Mouse (Mus musculus) liver, embryonic 13.5 days (tissue): ENCODE measurements around the gene H2-K1. TPM values are rescaled to one million over a fixed set of nuclear protein-coding genes. Genes with fewer than 3 reads are reported as not detected.

Source experiments
- ATAC-seq: fragments of 200-750 bp; cut with Nextera tagmentation; 2 replicates; pipeline ENCODE4 v1.8.0; 2017; ENCODE audit warnings: low read depth, mild to moderate bottlenecking, moderate number of reproducible peaks, moderate library complexity
- DNase-seq: peaks from one replicate; pipeline ENCODE4 v3.0.0; 2022
- H3K27ac ChIP-seq: fragments of 300-500 bp; sonication (generic); 2 replicates; pipeline ENCODE4 v1.5.1; 2015; ENCODE audit warnings: moderate library complexity, mild to moderate bottlenecking, inconsistent platforms
- H3K27me3 ChIP-seq: fragments of 300-500 bp; sonication (generic); 2 replicates; pipeline ENCODE4 v1.6.1; 2015; ENCODE audit warnings: mild to moderate bottlenecking, inconsistent platforms
- H3K36me3 ChIP-seq: fragments of 300-500 bp; sonication (generic); 2 replicates; pipeline ENCODE4 v1.6.1; 2015; ENCODE audit warnings: mild to moderate bottlenecking, inconsistent platforms
- H3K4me1 ChIP-seq: fragments of 300-500 bp; sonication (generic); replicated peaks from 2 replicates; pipeline ENCODE4 v1.6.1; 2015; ENCODE audit warnings: inconsistent platforms
- H3K4me2 ChIP-seq: fragments of 300-500 bp; sonication (generic); 2 replicates; pipeline ENCODE4 v1.6.1; 2015; ENCODE audit warnings: inconsistent platforms, mild to moderate bottlenecking, moderate library complexity
- H3K4me3 ChIP-seq: fragments of 300-500 bp; sonication (generic); replicated peaks from 2 replicates; pipeline ENCODE4 v1.5.1; 2015; ENCODE audit warnings: mild to moderate bottlenecking, inconsistent platforms
- H3K9ac ChIP-seq: fragments of 300-500 bp; sonication (generic); 2 replicates; pipeline ENCODE4 v1.6.1; 2015; ENCODE audit warnings: mild to moderate bottlenecking, inconsistent platforms
- H3K9me3 ChIP-seq: fragments of 300-500 bp; sonication (generic); replicated peaks from 2 replicates; pipeline ENCODE4 v1.6.1; 2016; ENCODE audit warnings: inconsistent platforms
- WGBS: fragments of 180-500 bp; shearing (Covaris S2); methylation state at CpG from one replicate; pipeline ENCODE4 v1.1.7; 2015; ENCODE audit not compliant: insufficient replicate concordance; 5-methylcytosine and 5-hydroxymethylcytosine counted together
- polyA plus RNA-seq: library from polyadenylated mRNA; unstranded; fragments of >200 nt; fragmentation: Nextera tagmentation; extraction: Ambion mirVana; gene quantifications from 2 replicates; pipeline ENCODE4 v1.2.1, GENCODE M21; 2015

The H2-K1 gene
- polyA plus RNA-seq, result 80.9 and 88.3 TPM in 2 replicates

GRCm38 (mm10) chr17:34000150-34000537 is at the start of gene H2-K1:
TSS of gene H2-K1 (minus strand) at chr17:34000347.
- H3K4me3 ChIP-seq, result peak within 1 kb of the TSS; percentile 69
- H3K27me3 ChIP-seq, result peaks cover 36% of the 10 kb centered on the region
- ATAC-seq (peak; percentile 84), DNase-seq (peak; percentile 65)
- H3K36me3 ChIP-seq, result no peaks in the 10 kb centered on the region
- peak within 1 kb of the TSS; percentile 58 for H3K27ac ChIP-seq
- WGBS, result 1% methylated on average over 29 of the region's 30 CpGs
- H3K4me2 ChIP-seq, result peak within 1 kb of the TSS; percentile 98
- no peaks in the 10 kb centered on the region for H3K9me3 ChIP-seq
- H3K4me1 ChIP-seq, result peaks cover 18% of the 10 kb centered on the region
- peak within 1 kb of the TSS; percentile 75 for H3K9ac ChIP-seq

GRCm38 (mm10) chr17:34047404-34048050 is 47.4 kb upstream of the H2-K1 start:
- Histone ChIP-seq H3K4me3 (no peak overlapping the region), H3K4me2 (no peak overlapping the region), H3K4me1 (no peaks in the 10 kb centered on the region), H3K9ac (no peak overlapping the region), H3K36me3 (no peaks in the 10 kb centered on the region), H3K9me3 (peaks cover 5% of the 10 kb centered on the region; the same call in 1 of the 2 replicates), H3K27me3 (peaks cover 5% of the 10 kb centered on the region; the same call in 1 of the 2 replicates), H3K27ac (no peak overlapping the region)
- 42% methylated on average over 5 of the region's 5 CpGs for WGBS
- ATAC-seq (no peak), DNase-seq (no peak)

GRCm38 (mm10) chr17:34045941-34046340 is 45.8 kb upstream of the H2-K1 start:
- no peak overlapping the region for H3K9ac ChIP-seq
- H3K4me3 ChIP-seq, result no peak overlapping the region
- 0 out of 2 replicates have a peak, but pooled peaks cover 5% of the 10 kb centered on the region for H3K4me1 ChIP-seq
- H3K4me2 ChIP-seq, result no peak overlapping the region
- peaks cover 19% of the 10 kb centered on the region for H3K27me3 ChIP-seq
- peaks cover 5% of the 10 kb centered on the region; the same call in 1 of the 2 replicates for H3K9me3 ChIP-seq
- DNase-seq (no peak), ATAC-seq (no peak)
- no peak overlapping the region for H3K27ac ChIP-seq
- no peaks in the 10 kb centered on the region for H3K36me3 ChIP-seq
- 65% methylated on average over 14 of the region's 14 CpGs for WGBS

- WGBS, result 34% methylated on average over 17 of the region's 17 CpGs
- peaks cover 43% of the 10 kb centered on the region for H3K27me3 ChIP-seq
Observed at GRCm38 (mm10) chr17:34039562-34040450, 39.7 kb upstream of the H2-K1 start.

GRCm38 (mm10) chr17:34038878-34039561 is 38.9 kb upstream of the H2-K1 start, which contains the start of gene Col11a2:
TSS of gene Col11a2 (plus strand) at chr17:34039437.
- Histone ChIP-seq H3K4me2 (peak within 1 kb of the TSS; percentile 42), H3K36me3 (peaks cover 38% of the 10 kb centered on the region), H3K4me3 (no peak within 1 kb of the TSS), H3K27ac (no peak within 1 kb of the TSS), H3K27me3 (peaks cover 43% of the 10 kb centered on the region), H3K9ac (0 out of 2 replicates have a peak within 1 kb of the TSS, but pooled peaks have one; percentile 4), H3K9me3 (no peaks in the 10 kb centered on the region), H3K4me1 (peaks cover 27% of the 10 kb centered on the region)
- DNase-seq (no peak), ATAC-seq (peak; percentile 44; the same call in 1 of the 2 replicates)
- 12% methylated on average over 27 of the region's 28 CpGs for WGBS

More at GRCm38 (mm10) chr17:34039562-34040450, 39.7 kb upstream of the H2-K1 start:
- no peak for ATAC-seq
- no peak overlapping the region for H3K27ac ChIP-seq
- no peak overlapping the region for H3K9ac ChIP-seq
- no peak overlapping the region for H3K4me3 ChIP-seq
- DNase-seq, result no peak
- H3K9me3 ChIP-seq, result no peaks in the 10 kb centered on the region
- peaks cover 30% of the 10 kb centered on the region for H3K36me3 ChIP-seq
- peaks cover 23% of the 10 kb centered on the region for H3K4me1 ChIP-seq
- no peak overlapping the region for H3K4me2 ChIP-seq

GRCm38 (mm10) chr17:34038440-34038839 is 38.3 kb upstream of the H2-K1 start:
- DNase-seq, result no peak
- H3K4me3 ChIP-seq, result no peak overlapping the region
- H3K9ac ChIP-seq, result 0 out of 2 replicates have a peak overlapping the region, but pooled peaks have one; percentile 4
- no peaks in the 10 kb centered on the region for H3K9me3 ChIP-seq
- peaks cover 43% of the 10 kb centered on the region for H3K27me3 ChIP-seq
- WGBS, result 28% methylated on average over 21 of the region's 21 CpGs
- peaks cover 32% of the 10 kb centered on the region for H3K4me1 ChIP-seq
- no peak overlapping the region for H3K27ac ChIP-seq
- no peak for ATAC-seq
- H3K4me2 ChIP-seq, result peak overlapping the region; percentile 42
- peaks cover 41% of the 10 kb centered on the region for H3K36me3 ChIP-seq

- Histone ChIP-seq H3K9ac (no peak overlapping the region), H3K36me3 (peaks cover 41% of the 10 kb centered on the region), H3K4me2 (no peak overlapping the region), H3K9me3 (no peaks in the 10 kb centered on the region), H3K27ac (no peak overlapping the region), H3K4me3 (no peak overlapping the region), H3K4me1 (peaks cover 44% of the 10 kb centered on the region), H3K27me3 (peaks cover 35% of the 10 kb centered on the region)
- WGBS, result 87% methylated on average over 7 of the region's 7 CpGs
- ATAC-seq (no peak), DNase-seq (no peak)
Observed at GRCm38 (mm10) chr17:34037241-34037640, 37.1 kb upstream of the H2-K1 start.

- peaks cover 41% of the 10 kb centered on the region for H3K36me3 ChIP-seq
- peaks cover 44% of the 10 kb centered on the region for H3K4me1 ChIP-seq
- DNase-seq, result no peak
- no peaks in the 10 kb centered on the region for H3K9me3 ChIP-seq
- no peak overlapping the region for H3K27ac ChIP-seq
- no peak for ATAC-seq
- 82% methylated on average over 10 of the region's 10 CpGs for WGBS
- no peak overlapping the region for H3K9ac ChIP-seq
- no peak overlapping the region for H3K4me3 ChIP-seq
- H3K27me3 ChIP-seq, result peaks cover 30% of the 10 kb centered on the region
- H3K4me2 ChIP-seq, result no peak overlapping the region
Observed at GRCm38 (mm10) chr17:34036647-34037046, 36.5 kb upstream of the H2-K1 start.

- 85% methylated on average over 9 of the region's 9 CpGs for WGBS
- DNase-seq (no peak), ATAC-seq (no peak)
- no peaks in the 10 kb centered on the region for H3K9me3 ChIP-seq
- no peak overlapping the region for H3K27ac ChIP-seq
- peaks cover 24% of the 10 kb centered on the region for H3K27me3 ChIP-seq
- H3K9ac ChIP-seq, result no peak overlapping the region
- H3K4me1 ChIP-seq, result peaks cover 44% of the 10 kb centered on the region
- no peak overlapping the region for H3K4me3 ChIP-seq
- peaks cover 43% of the 10 kb centered on the region for H3K36me3 ChIP-seq
- H3K4me2 ChIP-seq, result no peak overlapping the region
Observed at GRCm38 (mm10) chr17:34035517-34035916, 35.4 kb upstream of the H2-K1 start.

- peak; percentile 65 for DNase-seq
- Histone ChIP-seq H3K4me2 (peak overlapping the region; percentile 19; the same call in 1 of the 2 replicates), H3K27ac (peak overlapping the region; percentile 92; the same call in 1 of the 2 replicates), H3K4me1 (peaks cover 57% of the 10 kb centered on the region), H3K9ac (no peak overlapping the region), H3K36me3 (peaks cover 57% of the 10 kb centered on the region), H3K27me3 (peaks cover 11% of the 10 kb centered on the region), H3K4me3 (no peak overlapping the region), H3K9me3 (no peaks in the 10 kb centered on the region)
- 69% methylated on average over 10 of the region's 10 CpGs for WGBS
- no peak for ATAC-seq
Observed at GRCm38 (mm10) chr17:34034064-34034463, 33.9 kb upstream of the H2-K1 start.
